Mouse (Mus musculus) gastrocnemius, postnatal 4 days (tissue): Measurements from ENCODE around the gene Nsf. TPM values are rescaled to one million over a fixed set of nuclear protein-coding genes. Genes with fewer than 3 reads are reported as not detected.
"Not testable (repeated sequence)": the region's sequence is repeated elsewhere in the genome, so short reads cannot be mapped to it uniquely, and the experiment has no call there.

ENCODE experiments used
- DNase-seq, 2 experiments: peaks; one replicate each; pipeline ENCODE4 v3.0.0; 2021 to 2022; ENCODE audit warnings: low spot score in 2 of 2, mixed read lengths in 2 of 2
- long read RNA-seq, 2 experiments: library from polyadenylated mRNA; stranded (forward); transcript quantifications; one replicate each; pipeline ENCODE4 v2.0.0; 2021
- total RNA-seq, 2 experiments: library from RNA; stranded (reverse); gene quantifications; 2 replicates each; pipeline ENCODE4 v1.2.3; 2021

Gene Nsf
- total RNA-seq, result 10 to 100 TPM; 29.3 to 30.3 TPM
- long read RNA-seq, experiment 1, transcript Nsf-202 (21 exons, 3,766 nt), result major isoform, 18 of 26 reads
- long read RNA-seq, experiment 1, partial matches to known transcripts, result 3 of 26 reads
- long read RNA-seq, experiment 1, other reads (novel, unspliced or antisense), result 3 of 26 reads
- long read RNA-seq, experiment 2, transcript Nsf-202 (21 exons, 3,766 nt), result major isoform, 19 of 28 reads
- long read RNA-seq, experiment 2, partial matches to known transcripts, result 6 of 28 reads
- long read RNA-seq, experiment 2, other reads (novel, unspliced or antisense), result 3 of 28 reads

GRCm38 (mm10) chr11:103953896-103954292 lies at the start of gene Nsf:
Nsf (minus strand) TSS chr11:103954056.
- peak; percentile 72 to 82 for DNase-seq

- no peak for DNase-seq
Measured at GRCm38 (mm10) chr11:104003397-104003796, 49.5 kb upstream of the Nsf start.

- no peak for DNase-seq
Measured at GRCm38 (mm10) chr11:104002191-104002590, 48.3 kb upstream of the Nsf start.

GRCm38 (mm10) chr11:104001395-104001955 lies 47.6 kb upstream of the Nsf start:
- no peak for DNase-seq

GRCm38 (mm10) chr11:104000667-104001394 lies 47.0 kb upstream of the Nsf start:
- no peak for DNase-seq

- no peak for DNase-seq
Measured at GRCm38 (mm10) chr11:103998737-103999136, 44.9 kb upstream of the Nsf start.

GRCm38 (mm10) chr11:103997385-103997784 lies 43.5 kb upstream of the Nsf start:
- peak in 1 of 2 experiments; percentile 55 for DNase-seq

- no peak for DNase-seq
Measured at GRCm38 (mm10) chr11:103992638-103993037, 38.8 kb upstream of the Nsf start.

- not testable (repeated sequence) for DNase-seq
Measured at GRCm38 (mm10) chr11:103990049-103990557, 36.2 kb upstream of the Nsf start.

- DNase-seq, result peak; percentile 51 to 68
Measured at GRCm38 (mm10) chr11:103987423-103987822, 33.6 kb upstream of the Nsf start.

GRCm38 (mm10) chr11:103984067-103984466 lies 30.2 kb upstream of the Nsf start:
- DNase-seq, result no peak

GRCm38 (mm10) chr11:103981826-103982225 lies 28.0 kb upstream of the Nsf start:
- DNase-seq, result no peak

GRCm38 (mm10) chr11:103979381-103979780 lies 25.5 kb upstream of the Nsf start:
- DNase-seq, result no peak

- DNase-seq, result no peak
Measured at GRCm38 (mm10) chr11:103970876-103971275, 17.0 kb upstream of the Nsf start.

GRCm38 (mm10) chr11:103969278-103969677 lies 15.4 kb upstream of the Nsf start:
- DNase-seq, result no peak

- DNase-seq, result peak in 1 of 2 experiments; percentile 25
Measured at GRCm38 (mm10) chr11:103967106-103967735, 13.4 kb upstream of the Nsf start.

GRCm38 (mm10) chr11:103956866-103957265 lies 3.0 kb upstream of the Nsf start:
- no peak for DNase-seq

- no peak for DNase-seq
Measured at GRCm38 (mm10) chr11:103953032-103953895, 592 bp downstream of the Nsf start.

GRCm38 (mm10) chr11:103952635-103953031 lies 1.2 kb downstream of the Nsf start:
- DNase-seq, result no peak

- DNase-seq, result no peak
Measured at GRCm38 (mm10) chr11:103951106-103951505, 2.8 kb downstream of the Nsf start.

- DNase-seq, result no peak
Measured at GRCm38 (mm10) chr11:103948952-103949351, 4.9 kb downstream of the Nsf start.
